Mouse (Mus musculus) testis, adult 10 weeks (tissue): Measurements from ENCODE around the gene Ccdc90b. TPM values are rescaled to one million over a fixed set of nuclear protein-coding genes. Genes with fewer than 3 reads are reported as not detected.

ENCODE experiments used
- polyA plus RNA-seq: library from polyadenylated mRNA; stranded (reverse); fragments of 350-450 nt; fragmentation: Illumina TruSeq; extraction: RNeasy Lipid Tissue Mini Kit (QIAGEN cat#74804); gene quantifications from one replicate; pipeline ENCODE4 v1.2.3, GENCODE M21; 2014; ENCODE audit warnings: low read depth, low replicate concordance

The Ccdc90b gene
- 51.1 TPM for polyA plus RNA-seq

GRCm38 (mm10) chr7:92560986-92561876 lies at the start of gene Ccdc90b:
TSS of gene Ccdc90b (plus strand) at chr7:92561149.

Other genes starting within 250 kb of the Ccdc90b start
- gene Ankrd42, start 76.0 kb downstream of the Ccdc90b start, polyA plus RNA-seq: 279 TPM
- gene Pcf11, start 108.8 kb downstream of the Ccdc90b start, polyA plus RNA-seq: 179 TPM
- gene Rab30, start 180.5 kb downstream of the Ccdc90b start, polyA plus RNA-seq: 3.6 TPM